Comparison of ENCODE assay signal across 10 mouse cellular contexts in genomic region chr6:134822844-134823243, GRCm38 (mm10). TPM values are rescaled to one million over a fixed set of nuclear protein-coding genes. Genes with fewer than 3 reads are reported as not detected.
DNase-seq lines count a peak whose midpoint lies in the region; ATAC-seq and TF ChIP-seq lines count a peak whose summit lies in the region.
"Had no signal": no experiment of that assay in that cellular context is flagged by ENCODE, and none has a peak within 500 bp of the region (broad histone marks: within the 10 kb centered on the region; RNA-seq: fewer than 3 reads in every experiment).

No protein-coding gene starts in this region.

- H3K4me1 ChIP-seq in hindbrain, postnatal 0 days (ENCODE audit: insufficient read depth, low read length), result no peaks in the 10 kb centered on the region
- H3K4me1 ChIP-seq in hindbrain, embryonic 10.5 days (replicated peaks), result 0 out of 2 replicates have a peak, but pooled peaks cover 5% of the 10 kb centered on the region
- H3K4me1 ChIP-seq in spleen, adult 2 months (ENCODE audit: control insufficient read depth, insufficient read depth, insufficient read length), result peaks cover 3% of the 10 kb centered on the region; the same call in 1 of the 2 replicates
- H3K4me1 ChIP-seq in intestine, embryonic 16.5 days (ENCODE audit: control insufficient read depth, insufficient read depth, low read length), result no peaks in the 10 kb centered on the region
- H3K4me1 ChIP-seq: liver, embryonic 15.5 days had no signal

- DNase-seq in hindbrain, postnatal 0 days (ENCODE audit: low spot score), result no peak
- DNase-seq in hindbrain, embryonic 10.5 days (ENCODE audit: low spot score), result no peak
- DNase-seq in spleen, adult 2 months (ENCODE audit: low read depth in 1 of 2, low spot score in 2 of 2), result no peak
- no peak for DNase-seq in spleen, adult 12 weeks (ENCODE audit: low spot score)
- peak; percentile 19 for DNase-seq in c-Kit-positive CD71-positive TER-119-positive erythroid progenitor cells, embryonic 14.5 days (ENCODE audit: low spot score)
- DNase-seq in thymus, postnatal 36 days, result peak; percentile 29 to 40

- no peak overlapping the region for H3K4me2 ChIP-seq in hindbrain, postnatal 0 days (ENCODE audit: low read depth, low read length)
- H3K4me2 ChIP-seq in intestine, embryonic 16.5 days (ENCODE audit: low read depth, low read length), result no peak overlapping the region
- H3K4me2 ChIP-seq: heart, embryonic 13.5 days; liver, embryonic 15.5 days had no signal

- H3K4me3 ChIP-seq in hindbrain, postnatal 0 days (ENCODE audit: low read length), result no peak overlapping the region
- H3K4me3 ChIP-seq in hindbrain, embryonic 10.5 days, result no peak overlapping the region
- no peak overlapping the region for H3K4me3 ChIP-seq in spleen, adult 2 months (ENCODE audit: extremely low read depth, insufficient read depth, insufficient read length)
- no peak overlapping the region for H3K4me3 ChIP-seq in intestine, embryonic 16.5 days (ENCODE audit: low read length)
- H3K4me3 ChIP-seq: heart, embryonic 13.5 days; liver, embryonic 15.5 days had no signal

- peak; percentile 69 for TF ChIP-seq CTCF in hindbrain, postnatal 0 days (IDR thresholded peaks at IDR 0.05; ENCODE audit: low read depth)
- peak; percentile 50; the same call in 1 of the 2 replicates for TF ChIP-seq CTCF in spleen, adult 2 months (IDR thresholded peaks at IDR 0.05; ENCODE audit: extremely low read depth, insufficient read depth, insufficient read length, insufficient replicate concordance)

- H3K36me3 ChIP-seq in hindbrain, postnatal 0 days (ENCODE audit: insufficient read depth, low read length), result no peaks in the 10 kb centered on the region
- no peaks in the 10 kb centered on the region for H3K36me3 ChIP-seq in hindbrain, embryonic 10.5 days
- H3K36me3 ChIP-seq in spleen, adult 2 months (ENCODE audit: control insufficient read depth, insufficient read depth, low read length), result no peaks in the 10 kb centered on the region
- no peaks in the 10 kb centered on the region for H3K36me3 ChIP-seq in intestine, embryonic 16.5 days (ENCODE audit: control insufficient read depth, insufficient read depth, low read length)
- H3K36me3 ChIP-seq: heart, embryonic 13.5 days; liver, embryonic 15.5 days had no signal

- H3K27me3 ChIP-seq in hindbrain, postnatal 0 days (ENCODE audit: insufficient read depth, low read length), result no peaks in the 10 kb centered on the region
- no peaks in the 10 kb centered on the region for H3K27me3 ChIP-seq in hindbrain, embryonic 10.5 days (ENCODE audit: insufficient read depth, poor library complexity, severe bottlenecking)
- no peaks in the 10 kb centered on the region for H3K27me3 ChIP-seq in spleen, adult 2 months (ENCODE audit: control insufficient read depth, insufficient read depth, low read length)
- H3K27me3 ChIP-seq in intestine, embryonic 16.5 days (replicated peaks; ENCODE audit: control insufficient read depth, insufficient read depth, low read length), result no peaks in the 10 kb centered on the region
- H3K27me3 ChIP-seq: heart, embryonic 13.5 days; liver, embryonic 15.5 days had no signal

- H3K9ac ChIP-seq in hindbrain, postnatal 0 days (replicated peaks; ENCODE audit: low read length), result no peak overlapping the region
- no peak overlapping the region for H3K9ac ChIP-seq in intestine, embryonic 16.5 days (ENCODE audit: low read depth, low read length)
- H3K9ac ChIP-seq: heart, embryonic 13.5 days; liver, embryonic 15.5 days had no signal

- no peak for TF ChIP-seq POLR2A in spleen, adult 2 months (IDR thresholded peaks at IDR 0.05; ENCODE audit: low read depth, low read length)

- H3K27ac ChIP-seq in hindbrain, postnatal 0 days, result no peak overlapping the region
- no peak overlapping the region for H3K27ac ChIP-seq in hindbrain, embryonic 10.5 days
- H3K27ac ChIP-seq in spleen, adult 2 months (ENCODE audit: insufficient read depth, low read length), result no peak overlapping the region
- H3K27ac ChIP-seq in intestine, embryonic 16.5 days (ENCODE audit: low read length), result no peak overlapping the region
- H3K27ac ChIP-seq: heart, embryonic 13.5 days; liver, embryonic 15.5 days had no signal

- WGBS in hindbrain, postnatal 0 days, result 67% methylated on average over 10 of the region's 10 CpGs
- WGBS in hindbrain, embryonic 10.5 days, result 66% methylated on average over 10 of the region's 10 CpGs
- WGBS in spleen, adult 2 months, result 80% methylated on average over 10 of the region's 10 CpGs
- 69% methylated on average over 10 of the region's 10 CpGs for WGBS in intestine, embryonic 16.5 days

- no peaks in the 10 kb centered on the region for H3K9me3 ChIP-seq in hindbrain, postnatal 0 days (ENCODE audit: low read length)
- H3K9me3 ChIP-seq in hindbrain, embryonic 10.5 days, result no peaks in the 10 kb centered on the region
- H3K9me3 ChIP-seq in intestine, embryonic 16.5 days (ENCODE audit: control insufficient read depth, low read length), result no peaks in the 10 kb centered on the region
- H3K9me3 ChIP-seq: heart, embryonic 13.5 days; liver, embryonic 15.5 days had no signal

- no peak for ATAC-seq in hindbrain, postnatal 0 days
- ATAC-seq in monocyte, adult 5-6 weeks (replicated peaks; ENCODE audit: insufficient number of reproducible peaks, low FRiP score, low TSS enrichment, poor library complexity, severe bottlenecking), result no peak
- ATAC-seq in intestine, embryonic 16.5 days, result no peak

RNA-seq across cellular contexts. Expression of gene Crebl2, which starts 7.1 kb away (rescaled TPM):
- total RNA-seq in hindbrain, postnatal 0 days (2014; rRNA removed), result 2.7 and 4.4 TPM in 2 replicates
- 2.6 and 3.6 TPM in 2 replicates for polyA plus RNA-seq in hindbrain, postnatal 0 days (2015; fragmentation: Nextera tagmentation; extraction: Ambion mirVana)
- 1.2 and 1.4 TPM in 2 replicates for polyA plus RNA-seq in hindbrain, embryonic 10.5 days (2016; fragmentation: Nextera tagmentation; extraction: Ambion mirVana)
- 10.2 and 10.9 TPM in 2 replicates for polyA plus RNA-seq in spleen, adult 2 months (2012; rRNA removed)
- total RNA-seq in monocyte, adult 5-6 weeks (2017), result 25.9 to 36.8 TPM (median 29.9 TPM) in 3 replicates
- 3.3 and 3.6 TPM in 2 replicates for polyA plus RNA-seq in intestine, embryonic 16.5 days (2015; fragmentation: Nextera tagmentation; extraction: Ambion mirVana)

RNA-seq across cellular contexts. Expression of gene Dusp16, which starts 30.4 kb away (rescaled TPM):
- 6.3 and 7.8 TPM in 2 replicates for total RNA-seq in hindbrain, postnatal 0 days (2014; rRNA removed)
- polyA plus RNA-seq in hindbrain, postnatal 0 days (2015; fragmentation: Nextera tagmentation; extraction: Ambion mirVana), result 4.1 and 4.5 TPM in 2 replicates
- 13.8 and 14.1 TPM in 2 replicates for polyA plus RNA-seq in hindbrain, embryonic 10.5 days (2016; fragmentation: Nextera tagmentation; extraction: Ambion mirVana)
- 6.5 and 8.7 TPM in 2 replicates for polyA plus RNA-seq in spleen, adult 2 months (2012; rRNA removed)
- 234 to 312 TPM (median 310 TPM) in 3 replicates for total RNA-seq in monocyte, adult 5-6 weeks (2017)
- polyA plus RNA-seq in intestine, embryonic 16.5 days (2015; fragmentation: Nextera tagmentation; extraction: Ambion mirVana), result 11.1 and 11.9 TPM in 2 replicates

Comparison
In these comparisons a context has a peak if more than half of its experiments do, and no peak if none do; other contexts are left out.
1. DNase-seq: peak in c-Kit-positive CD71-positive TER-119-positive erythroid progenitor cells, embryonic 14.5 days (single experiment) and thymus, postnatal 36 days (2 of 2); none in hindbrain, postnatal 0 days (single experiment), hindbrain, embryonic 10.5 days (single experiment), spleen, adult 2 months (0 of 2) and spleen, adult 12 weeks (single experiment).